9 mouse cellular contexts compared by ENCODE assay signal in the genomic region with DNA sequence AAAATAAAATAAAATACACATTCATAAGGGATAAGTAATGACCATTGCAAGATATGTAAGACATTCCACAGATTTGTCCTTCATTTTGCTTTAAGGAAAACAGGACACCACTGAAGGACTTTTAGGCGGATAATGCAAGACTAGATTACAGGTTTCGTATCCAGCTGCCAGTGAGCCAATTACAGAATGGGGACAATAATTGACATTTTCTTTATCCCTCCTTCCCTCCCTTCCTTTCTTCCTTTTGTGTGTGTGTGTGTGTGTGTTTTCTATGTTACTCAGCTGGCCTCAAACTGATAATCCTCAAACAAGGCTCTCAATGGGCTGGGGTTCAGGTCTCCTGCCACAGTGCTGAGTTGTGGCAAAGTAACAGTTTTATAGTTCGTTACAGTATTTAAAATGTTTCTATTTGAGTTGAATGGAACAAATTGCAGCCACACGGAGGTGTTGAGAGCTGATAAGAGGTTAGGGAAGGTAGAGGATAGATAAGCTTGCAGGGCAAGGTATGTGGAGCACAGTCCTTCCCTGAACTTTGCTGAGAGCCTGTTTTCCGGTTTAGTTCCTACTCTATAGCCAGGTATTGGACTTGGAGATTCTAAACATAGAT. TPM values are rescaled to one million over a fixed set of nuclear protein-coding genes. Genes with fewer than 3 reads are reported as not detected.
A peak's percentile ranks its signal among the peaks of the same experiment; 100 is the strongest.
DNase-seq lines count a peak whose midpoint lies in the region; ATAC-seq lines count a peak whose summit lies in the region.
"Had no signal": no experiment of that assay in that cellular context is flagged by ENCODE, and none has a peak within 500 bp of the region (broad histone marks: within the 10 kb centered on the region; RNA-seq: fewer than 3 reads in every experiment).

No protein-coding gene starts in this region.

- peaks cover 18% of the 10 kb centered on the region for H3K4me1 ChIP-seq in lung, embryonic 15.5 days
- peaks cover 26% of the 10 kb centered on the region for H3K4me1 ChIP-seq in forebrain, embryonic 13.5 days
- H3K4me1 ChIP-seq in liver, embryonic 11.5 days (replicated peaks; ENCODE audit: control insufficient read depth, insufficient read depth, low read length): peaks cover 11% of the 10 kb centered on the region
- peaks cover 13% of the 10 kb centered on the region; the same call in 1 of the 2 replicates for H3K4me1 ChIP-seq in stomach, embryonic 14.5 days (ENCODE audit: control insufficient read depth, insufficient read depth, low read length)

- peak overlapping the region; percentile 98 for H3K4me3 ChIP-seq in lung, embryonic 15.5 days
- peak overlapping the region; percentile 88 for H3K4me3 ChIP-seq in forebrain, embryonic 13.5 days
- peak overlapping the region; percentile 80 for H3K4me3 ChIP-seq in liver, embryonic 11.5 days (ENCODE audit: low read depth, low read length)
- H3K4me3 ChIP-seq in stomach, embryonic 14.5 days (ENCODE audit: low read depth, low read length): peak overlapping the region; percentile 85

- no peak overlapping the region for H3K27ac ChIP-seq in lung, embryonic 15.5 days
- no peak overlapping the region for H3K27ac ChIP-seq in forebrain, embryonic 13.5 days
- H3K27ac ChIP-seq in liver, embryonic 11.5 days (ENCODE audit: low read depth, low read length): peak overlapping the region; percentile 6; the same call in 1 of the 2 replicates
- no peak overlapping the region for H3K27ac ChIP-seq in stomach, embryonic 14.5 days (ENCODE audit: low read length)

- DNase-seq in lung, postnatal 25 days (ENCODE audit: low spot score): no peak
- DNase-seq in liver, embryonic 11.5 days (ENCODE audit: low spot score): no peak
- DNase-seq in thymus, adult 18-20 months: no peak
- no peak for DNase-seq in urinary bladder, postnatal 10 days (ENCODE audit: low spot score)
- DNase-seq in kidney, postnatal 25 days: no peak
- DNase-seq: retina, postnatal 1 day had no signal

- peaks cover 11% of the 10 kb centered on the region; the same call in 1 of the 2 replicates for H3K36me3 ChIP-seq in lung, embryonic 15.5 days
- H3K36me3 ChIP-seq in forebrain, embryonic 13.5 days (ENCODE audit: poor library complexity, severe bottlenecking): peaks cover 12% of the 10 kb centered on the region
- peaks cover 10% of the 10 kb centered on the region; the same call in 1 of the 2 replicates for H3K36me3 ChIP-seq in liver, embryonic 11.5 days (ENCODE audit: control insufficient read depth, insufficient read depth, low read length)
- peaks cover 2% of the 10 kb centered on the region; the same call in 1 of the 2 replicates for H3K36me3 ChIP-seq in stomach, embryonic 14.5 days (ENCODE audit: control insufficient read depth, insufficient read depth, low read length)

- no peak for ATAC-seq in lung, embryonic 15.5 days (ENCODE audit: borderline replicate concordance, extremely low read depth, low FRiP score, low TSS enrichment)
- no peak for ATAC-seq in forebrain, embryonic 13.5 days
- peak; percentile 33 for ATAC-seq in liver, embryonic 11.5 days (replicated peaks; ENCODE audit: low FRiP score)
- ATAC-seq in stomach, embryonic 14.5 days (ENCODE audit: insufficient number of reproducible peaks, insufficient read depth, low FRiP score, low read depth): no peak

- no peaks in the 10 kb centered on the region for H3K9me3 ChIP-seq in lung, embryonic 15.5 days
- no peaks in the 10 kb centered on the region for H3K9me3 ChIP-seq in forebrain, embryonic 13.5 days (replicated peaks)
- H3K9me3 ChIP-seq in liver, embryonic 11.5 days (ENCODE audit: control insufficient read depth, low read length): no peaks in the 10 kb centered on the region
- H3K9me3 ChIP-seq in stomach, embryonic 14.5 days (ENCODE audit: control insufficient read depth, low read depth, low read length): no peaks in the 10 kb centered on the region

- 54% methylated on average over 5 of the region's 5 CpGs for WGBS in lung, embryonic 15.5 days
- WGBS in forebrain, embryonic 13.5 days: 68% methylated on average over 5 of the region's 5 CpGs
- 40% methylated on average over 5 of the region's 5 CpGs for WGBS in liver, embryonic 11.5 days
- 71% methylated on average over 5 of the region's 5 CpGs for WGBS in stomach, embryonic 14.5 days

- no peak overlapping the region for H3K9ac ChIP-seq in lung, embryonic 15.5 days
- 0 out of 2 replicates have a peak overlapping the region, but pooled peaks have one; percentile 13 for H3K9ac ChIP-seq in forebrain, embryonic 13.5 days
- H3K9ac ChIP-seq in liver, embryonic 11.5 days (ENCODE audit: low read depth, low read length): peak overlapping the region; percentile 30
- no peak overlapping the region for H3K9ac ChIP-seq in stomach, embryonic 14.5 days (replicated peaks; ENCODE audit: low read depth, low read length)

- no peaks in the 10 kb centered on the region for H3K27me3 ChIP-seq in lung, embryonic 15.5 days
- H3K27me3 ChIP-seq in forebrain, embryonic 13.5 days: no peaks in the 10 kb centered on the region
- no peaks in the 10 kb centered on the region for H3K27me3 ChIP-seq in liver, embryonic 11.5 days (replicated peaks; ENCODE audit: control insufficient read depth, insufficient read depth, low read length)
- H3K27me3 ChIP-seq in stomach, embryonic 14.5 days (ENCODE audit: control insufficient read depth, insufficient read depth, low read length): no peaks in the 10 kb centered on the region

- peak overlapping the region; percentile 58 for H3K4me2 ChIP-seq in lung, embryonic 15.5 days
- peak overlapping the region; percentile 64 for H3K4me2 ChIP-seq in forebrain, embryonic 13.5 days
- H3K4me2 ChIP-seq in liver, embryonic 11.5 days: peak overlapping the region; percentile 65
- peak overlapping the region; percentile 65 for H3K4me2 ChIP-seq in stomach, embryonic 14.5 days (replicated peaks; ENCODE audit: low read depth, low read length)

RNA-seq across cellular contexts. Expression of gene Pno1, which starts 1.6 kb away (rescaled TPM):
- polyA plus RNA-seq in lung, embryonic 15.5 days (2015; fragmentation: Nextera tagmentation; extraction: Ambion mirVana): 65.6 and 68.6 TPM in 2 replicates
- 53.9 and 56.6 TPM in 2 replicates for polyA plus RNA-seq in forebrain, embryonic 13.5 days (2015; fragmentation: Nextera tagmentation; extraction: Ambion mirVana)
- 124 and 126 TPM in 2 replicates for polyA plus RNA-seq in liver, embryonic 11.5 days (2014; fragmentation: Nextera tagmentation; extraction: Ambion mirVana)
- 72.7 and 76.4 TPM in 2 replicates for polyA plus RNA-seq in stomach, embryonic 14.5 days (2014; fragmentation: Nextera tagmentation; extraction: Ambion mirVana)

RNA-seq across cellular contexts. Expression of gene Wdr92, which starts 31.1 kb away (rescaled TPM):
- polyA plus RNA-seq in lung, embryonic 15.5 days (2015; fragmentation: Nextera tagmentation; extraction: Ambion mirVana): 26.0 and 27.5 TPM in 2 replicates
- polyA plus RNA-seq in forebrain, embryonic 13.5 days (2015; fragmentation: Nextera tagmentation; extraction: Ambion mirVana): 19.9 and 21.9 TPM in 2 replicates
- 34.0 and 35.9 TPM in 2 replicates for polyA plus RNA-seq in liver, embryonic 11.5 days (2014; fragmentation: Nextera tagmentation; extraction: Ambion mirVana)
- polyA plus RNA-seq in stomach, embryonic 14.5 days (2014; fragmentation: Nextera tagmentation; extraction: Ambion mirVana): 26.1 and 29.4 TPM in 2 replicates

RNA-seq across cellular contexts. Expression of gene C1d, which starts 44.4 kb away (rescaled TPM):
- polyA plus RNA-seq in lung, embryonic 15.5 days (2015; fragmentation: Nextera tagmentation; extraction: Ambion mirVana): 92.0 and 94.9 TPM in 2 replicates
- 101 and 111 TPM in 2 replicates for polyA plus RNA-seq in forebrain, embryonic 13.5 days (2015; fragmentation: Nextera tagmentation; extraction: Ambion mirVana)
- 91.8 and 101 TPM in 2 replicates for polyA plus RNA-seq in liver, embryonic 11.5 days (2014; fragmentation: Nextera tagmentation; extraction: Ambion mirVana)
- polyA plus RNA-seq in stomach, embryonic 14.5 days (2014; fragmentation: Nextera tagmentation; extraction: Ambion mirVana): 120 and 125 TPM in 2 replicates

RNA-seq across cellular contexts. Expression of gene Ppp3r1, which starts 53.9 kb away (rescaled TPM):
- 90.3 and 92.6 TPM in 2 replicates for polyA plus RNA-seq in lung, embryonic 15.5 days (2015; fragmentation: Nextera tagmentation; extraction: Ambion mirVana)
- 124 and 130 TPM in 2 replicates for polyA plus RNA-seq in forebrain, embryonic 13.5 days (2015; fragmentation: Nextera tagmentation; extraction: Ambion mirVana)
- polyA plus RNA-seq in liver, embryonic 11.5 days (2014; fragmentation: Nextera tagmentation; extraction: Ambion mirVana): 79.5 and 88.8 TPM in 2 replicates
- polyA plus RNA-seq in stomach, embryonic 14.5 days (2014; fragmentation: Nextera tagmentation; extraction: Ambion mirVana): 83.9 and 97.0 TPM in 2 replicates

Comparison
In these comparisons a context has a peak if more than half of its experiments do, and no peak if none do; other contexts are left out.
1. H3K9ac ChIP-seq: peak in forebrain, embryonic 13.5 days (single experiment) and liver, embryonic 11.5 days (single experiment); none in lung, embryonic 15.5 days (single experiment) and stomach, embryonic 14.5 days (single experiment).
2. Peak in every context shown above with its lines, with median percentiles within 50 percentile points of each other: H3K4me2 ChIP-seq and H3K4me3 ChIP-seq.